Mouse (Mus musculus) spleen, adult 12 weeks (tissue): ENCODE measurements around the gene Cox10.

Experiments
- DNase-seq: peaks from one replicate; pipeline ENCODE4 v3.0.0; 2022; ENCODE audit warnings: low spot score

Gene Cox10

DNA sequence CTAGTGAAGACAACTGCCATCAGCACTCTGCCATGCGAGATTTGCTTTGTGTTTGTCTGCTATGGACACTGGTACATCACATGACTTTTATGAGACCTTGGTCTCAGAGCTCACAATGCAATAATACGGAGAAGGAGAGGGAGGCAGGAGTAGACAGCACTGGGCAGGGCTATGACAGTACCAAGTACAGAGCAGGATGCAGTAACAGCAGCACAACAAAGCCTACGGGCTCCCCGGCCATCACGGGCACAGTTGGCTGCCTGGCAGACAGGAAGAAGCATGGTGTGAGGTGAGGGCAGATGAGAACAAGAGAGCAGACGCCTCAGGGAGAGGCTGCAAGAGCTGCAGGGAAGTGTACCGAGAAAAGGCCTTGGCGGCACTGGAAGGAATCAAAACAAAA lies 87.3 kb downstream of the Cox10 start:
- no peak for DNase-seq

DNA sequence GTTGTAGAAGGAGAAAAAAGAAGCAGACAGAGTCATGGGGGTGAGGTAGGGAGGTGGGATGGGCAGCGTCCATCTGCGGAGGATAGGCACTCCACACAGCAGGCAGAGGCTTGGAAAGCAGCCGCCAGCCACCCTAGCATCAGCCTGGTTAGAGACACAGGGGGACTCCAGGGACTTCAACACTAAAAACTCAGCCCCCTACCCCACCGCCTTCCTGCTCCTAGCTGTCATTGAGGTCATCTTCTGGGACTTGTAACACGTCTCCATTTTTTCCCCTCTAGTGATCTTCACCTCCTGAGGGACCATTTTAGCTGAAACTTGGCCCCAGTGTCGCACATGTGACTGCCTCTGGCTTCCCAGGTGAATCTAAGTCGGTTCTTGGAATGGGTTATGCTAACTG lies 88.5 kb downstream of the Cox10 start:
- DNase-seq = no peak

DNA sequence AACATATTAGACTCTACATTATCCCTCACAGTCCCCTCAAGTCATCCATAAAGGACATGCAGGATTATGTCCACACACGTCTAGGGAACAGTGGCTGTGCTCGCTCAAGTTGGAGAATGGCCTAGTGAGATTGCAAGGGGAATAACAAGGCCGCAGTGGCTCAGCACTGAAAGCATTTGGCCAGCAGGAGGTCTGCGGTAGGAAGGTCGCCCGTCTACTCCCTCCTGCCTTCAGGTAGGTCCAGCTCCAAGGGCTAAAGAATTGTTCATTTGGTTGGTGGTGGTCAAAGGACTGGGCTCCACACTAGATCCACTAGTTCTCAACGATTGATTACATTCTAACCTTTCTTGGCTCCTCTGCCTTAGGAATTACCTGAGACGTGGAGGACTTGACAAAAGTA lies 89.0 kb downstream of the Cox10 start:
- no peak for DNase-seq

DNA sequence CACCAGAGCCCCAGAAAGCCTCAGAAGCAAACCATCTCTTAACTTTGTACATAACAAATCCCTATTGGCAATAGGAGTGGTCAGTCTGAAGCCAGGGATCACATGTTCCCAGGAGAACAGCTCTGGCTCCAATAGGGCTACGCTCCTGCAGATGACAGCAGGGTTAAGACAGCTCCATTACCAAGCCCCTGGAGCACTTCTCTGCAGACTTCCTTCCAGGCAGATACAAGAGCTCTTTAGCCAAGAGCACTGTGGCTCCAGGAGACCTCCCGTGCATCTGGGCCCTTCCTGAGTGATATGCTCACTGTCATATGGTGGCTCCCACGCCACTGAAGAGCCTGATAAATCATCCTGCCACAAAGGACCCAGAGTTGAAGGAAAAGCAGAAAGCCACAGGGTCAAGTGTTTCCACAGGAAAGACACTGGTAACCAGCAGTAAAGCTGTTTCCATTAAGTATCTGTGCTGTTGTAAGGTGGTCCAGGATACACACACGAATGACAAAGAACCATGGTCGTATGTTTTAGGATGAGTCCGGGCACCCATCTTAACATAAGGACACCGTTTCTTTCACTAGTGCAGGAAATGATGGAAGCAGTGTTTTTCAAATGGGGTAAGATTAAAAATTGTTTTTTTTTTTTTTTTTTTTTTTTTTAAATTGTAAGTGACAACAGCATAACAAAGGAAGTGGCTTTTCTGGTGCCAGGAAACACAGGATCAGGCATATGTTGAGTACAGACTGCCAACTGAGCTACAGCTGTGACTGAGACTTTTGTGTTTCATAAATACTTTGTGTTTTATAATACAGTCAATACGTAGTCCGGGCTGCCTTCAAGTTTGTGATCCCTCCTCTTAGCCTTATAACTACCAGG lies 90.0 kb downstream of the Cox10 start:
- no peak for DNase-seq

DNA sequence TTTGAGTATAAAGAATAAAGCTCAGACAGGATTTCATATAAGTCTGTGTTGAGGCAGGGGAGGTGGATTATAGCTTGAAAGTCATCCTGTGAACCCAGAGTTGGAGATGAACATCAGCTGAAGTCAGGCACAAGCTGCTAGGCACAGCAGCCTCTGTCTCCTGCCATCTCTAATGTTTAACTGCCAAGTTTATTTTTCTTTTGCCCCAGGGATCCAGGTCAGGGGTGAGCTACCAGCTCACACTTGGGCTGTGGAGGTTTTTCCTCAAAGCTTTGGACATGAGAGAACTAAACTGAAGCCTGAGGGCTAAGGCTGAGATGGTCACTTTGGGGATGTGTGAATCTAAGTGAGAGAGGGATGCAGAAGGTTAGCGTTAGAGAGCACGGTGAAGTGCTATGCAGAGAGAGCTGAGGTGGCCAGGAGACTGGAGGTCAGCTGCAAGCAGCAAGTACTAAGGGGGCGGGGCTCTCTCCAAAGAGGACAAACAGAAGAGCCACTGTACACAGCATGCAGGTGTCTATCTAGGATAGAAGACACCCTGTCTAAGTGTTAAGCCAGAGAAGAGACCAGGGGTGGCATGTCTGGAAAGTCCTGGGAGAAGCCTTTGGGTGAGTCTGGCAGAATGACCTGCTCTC lies 91.1 kb downstream of the Cox10 start:
- no peak for DNase-seq

DNA sequence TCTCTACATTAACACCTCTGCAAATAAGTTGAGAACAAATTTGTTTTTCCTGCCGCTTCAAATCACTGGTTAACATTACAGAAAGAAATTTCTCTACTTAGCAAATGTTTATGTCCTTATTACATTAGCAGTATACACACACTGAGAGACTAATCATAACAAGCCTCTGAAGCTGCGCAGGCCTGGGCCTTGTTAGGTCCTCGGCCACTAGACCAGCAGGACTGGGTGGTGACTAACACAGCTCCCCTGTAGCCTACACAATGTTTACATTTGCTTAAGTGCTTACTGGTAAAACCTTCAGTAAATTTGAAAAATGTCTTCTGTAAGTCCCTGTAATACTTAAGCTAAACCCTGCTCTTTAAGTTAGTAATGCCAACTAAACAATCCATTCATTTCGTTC lies 92.6 kb downstream of the Cox10 start:
- DNase-seq = no peak

DNA sequence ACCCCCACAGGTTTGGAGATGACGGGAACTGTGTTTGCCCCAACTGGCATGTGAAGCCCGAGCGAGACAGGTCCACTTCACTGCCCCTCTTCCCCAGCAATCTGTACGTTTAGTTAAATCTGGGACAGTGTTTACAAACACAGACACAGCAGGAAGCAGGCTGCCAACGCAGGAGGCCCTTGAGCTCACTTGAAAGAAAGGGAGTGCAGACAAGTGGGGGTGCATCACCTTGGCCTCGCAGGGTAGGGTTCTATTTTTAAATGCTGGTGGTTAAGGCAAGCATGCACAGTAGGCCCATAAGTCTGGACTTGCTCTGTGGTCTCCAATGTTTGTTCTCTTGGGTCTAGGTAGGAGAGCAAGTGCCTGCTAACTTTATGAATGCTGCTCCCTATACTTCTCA lies 93.8 kb downstream of the Cox10 start:
- no peak for DNase-seq

DNA sequence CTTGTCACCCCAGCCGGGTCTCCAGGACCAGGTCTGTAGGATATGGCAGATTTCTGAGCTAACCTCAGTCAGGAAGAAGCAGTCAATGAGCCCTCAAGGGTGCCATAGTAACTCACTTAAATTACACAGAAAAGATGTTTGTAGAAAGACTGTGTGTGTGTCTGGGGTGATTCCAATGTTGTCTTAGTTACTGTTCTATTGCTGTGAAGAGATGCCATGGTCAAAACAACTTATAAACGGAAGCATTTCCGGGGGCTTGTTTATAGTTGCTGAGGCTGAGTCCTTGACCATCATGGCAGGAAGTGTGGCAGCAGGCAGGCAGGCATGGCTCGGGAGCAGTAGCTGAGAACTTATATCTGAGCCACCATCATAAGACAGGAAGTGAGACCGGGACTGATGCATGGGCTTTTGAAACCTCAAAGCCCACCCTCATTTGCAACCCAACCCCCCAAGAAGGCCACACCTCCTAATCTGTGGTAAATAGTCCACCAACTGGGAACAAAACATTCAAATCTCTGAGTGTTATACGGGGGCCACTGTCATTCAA lies 94.6 kb downstream of the Cox10 start:
- no peak for DNase-seq

DNA sequence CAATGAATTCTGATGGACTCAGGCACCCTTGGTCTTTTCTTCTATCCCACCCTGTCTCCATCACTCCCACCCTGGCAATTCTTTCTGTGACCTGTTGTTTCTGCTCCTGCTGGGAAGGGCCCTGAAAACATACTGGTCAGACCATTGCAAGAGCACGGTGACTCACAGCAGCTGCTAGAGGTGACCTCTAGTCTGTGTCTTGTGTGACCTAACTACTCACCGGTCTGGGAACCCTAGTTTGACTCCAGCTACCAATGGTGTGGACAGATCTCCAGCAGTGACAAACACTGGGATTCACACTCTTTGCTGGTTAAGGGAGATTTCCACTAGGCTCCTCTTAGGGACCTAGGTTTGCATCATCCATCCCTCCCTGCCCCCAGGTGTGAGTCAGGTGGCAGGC lies 101.5 kb downstream of the Cox10 start:
- DNase-seq = no peak

DNA sequence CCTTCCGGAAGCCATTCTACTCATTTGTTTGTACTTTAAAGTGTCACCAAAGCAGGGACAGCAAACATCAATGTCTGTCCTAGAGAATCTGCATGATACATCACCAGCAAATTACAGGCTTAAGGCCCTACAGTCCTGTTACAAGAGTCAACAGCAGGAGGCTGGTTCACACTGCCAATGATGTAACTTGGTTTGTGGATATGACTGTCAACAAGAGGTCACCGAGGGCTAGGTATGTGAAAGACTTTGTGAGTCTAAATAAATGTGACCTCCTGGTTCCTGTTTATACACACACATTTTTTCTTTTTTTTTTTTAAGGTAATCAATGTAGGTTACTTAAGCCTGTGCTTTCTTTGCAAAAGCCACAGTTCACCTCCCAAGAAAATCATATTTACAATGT lies 102.5 kb downstream of the Cox10 start:
- DNase-seq = no peak

DNA sequence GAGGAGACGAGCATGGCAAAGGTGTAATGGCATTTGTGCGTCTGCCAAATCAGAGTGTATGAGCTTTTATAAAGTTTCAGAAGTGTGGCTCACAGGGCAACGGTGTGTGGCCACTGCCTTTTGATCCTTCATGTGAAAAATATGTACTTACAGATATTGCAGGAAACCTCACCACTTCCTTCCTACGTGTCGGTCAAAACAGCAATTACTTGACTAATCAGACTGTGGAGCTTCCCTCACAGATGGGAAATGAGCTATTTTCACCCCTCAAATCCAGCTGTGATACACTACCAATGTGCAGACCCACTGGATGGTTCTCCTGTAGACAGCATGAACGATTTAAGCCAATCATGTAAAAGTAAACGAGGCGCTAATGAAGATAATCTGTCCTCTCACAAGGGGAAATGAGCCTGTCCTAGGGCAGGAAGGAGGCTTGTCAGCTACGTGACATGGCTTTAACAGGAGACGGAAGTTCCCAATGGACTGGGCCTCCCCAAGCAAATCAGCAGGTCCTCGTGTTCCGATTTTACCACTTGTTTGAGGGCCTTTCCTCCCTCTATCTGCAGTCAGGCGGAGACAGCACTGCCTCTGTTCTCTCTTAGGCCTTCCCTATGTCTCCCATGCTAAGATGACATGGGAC lies 103.9 kb downstream of the Cox10 start:
- DNase-seq = no peak

DNA sequence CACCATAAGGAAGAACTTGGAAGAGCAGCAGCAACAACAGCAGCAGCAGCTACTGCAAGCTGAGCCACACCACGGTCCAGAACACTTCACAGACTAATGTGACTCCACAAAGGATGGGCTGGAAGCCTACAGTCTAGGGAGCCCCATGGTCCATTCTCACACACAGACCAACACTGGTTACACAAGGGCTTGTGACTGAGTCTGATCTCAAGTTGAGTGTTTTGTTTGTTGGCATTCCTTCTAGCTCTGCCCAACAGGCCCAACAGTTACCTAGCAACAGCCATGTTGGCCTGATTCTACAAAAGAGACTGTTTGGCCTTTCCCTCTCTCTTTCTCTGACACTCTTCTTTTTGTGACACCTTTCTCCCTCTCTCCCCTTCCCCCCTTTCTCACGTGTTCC lies 105.3 kb downstream of the Cox10 start:
- no peak for DNase-seq

DNA sequence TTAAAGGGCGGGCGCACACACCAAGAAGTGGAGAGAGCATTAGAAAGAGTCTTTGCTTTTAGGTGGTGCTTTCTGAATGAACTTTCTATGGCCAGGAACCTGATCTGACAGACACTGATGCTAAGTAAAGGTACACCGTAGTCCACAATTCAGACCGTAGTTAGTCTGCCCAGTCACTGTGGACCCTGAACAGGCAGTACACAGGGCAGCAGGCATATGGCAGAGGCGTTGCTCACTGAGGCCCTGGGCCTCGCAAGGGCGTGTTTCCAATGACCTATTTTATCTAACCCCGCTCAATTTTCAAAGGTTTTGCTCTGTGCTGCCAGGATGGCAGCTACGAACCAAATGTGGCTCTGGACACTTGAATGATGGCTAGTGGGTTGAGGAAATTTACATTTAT lies 107.8 kb downstream of the Cox10 start:
- no peak for DNase-seq

DNA sequence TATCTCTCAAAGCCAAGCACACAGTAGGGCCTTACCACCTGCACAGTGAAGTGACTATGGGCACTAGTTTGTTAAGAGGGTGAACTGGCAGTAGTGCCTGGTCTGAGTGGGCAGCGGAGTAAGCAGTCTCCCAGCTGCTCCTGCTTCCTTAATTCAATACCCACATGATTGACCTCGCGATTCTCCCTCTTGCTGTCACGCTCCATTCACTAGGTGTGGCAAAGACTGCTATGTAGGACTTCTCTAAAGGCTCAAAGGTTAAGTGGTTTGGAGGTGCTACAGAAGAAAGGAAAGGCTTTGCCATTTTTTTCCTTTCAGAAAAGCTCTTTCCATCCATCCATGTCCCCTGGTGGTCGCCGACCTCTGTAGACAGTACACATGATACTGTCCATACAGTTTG lies 108.5 kb downstream of the Cox10 start:
- DNase-seq = no peak

DNA sequence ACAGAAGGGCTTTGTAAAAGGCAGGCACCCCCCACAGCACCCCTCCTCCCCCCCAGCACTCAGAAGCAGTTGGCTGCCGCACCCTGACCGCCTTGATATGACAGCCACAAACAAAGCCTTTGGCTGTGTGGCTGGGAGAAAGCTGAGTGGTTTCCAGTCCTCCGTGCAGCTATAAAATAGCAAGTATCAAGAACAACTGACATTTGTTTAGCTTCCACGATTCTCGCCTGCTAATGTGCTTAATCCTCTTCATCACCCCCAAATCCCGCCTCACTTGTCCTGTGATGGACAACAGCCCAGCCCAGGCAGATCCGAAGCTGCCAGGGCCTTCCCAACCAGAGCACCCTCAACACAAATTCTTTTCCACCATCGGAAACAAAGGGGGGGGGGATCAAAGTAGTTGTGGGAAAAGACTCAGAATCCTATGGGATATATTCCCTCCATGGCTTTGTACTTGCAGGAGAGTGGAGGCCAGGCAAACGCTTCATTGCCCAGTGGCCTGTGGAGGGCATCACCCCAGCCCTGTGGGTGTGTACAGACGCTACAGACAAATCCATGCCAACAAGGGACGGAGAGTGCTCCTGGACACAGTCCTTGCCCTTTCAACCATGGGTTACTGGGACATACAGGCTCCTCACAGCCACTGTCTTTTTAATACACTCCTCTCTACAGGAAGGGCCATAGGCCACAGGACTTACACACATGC lies 109.9 kb downstream of the Cox10 start:
- DNase-seq = no peak

DNA sequence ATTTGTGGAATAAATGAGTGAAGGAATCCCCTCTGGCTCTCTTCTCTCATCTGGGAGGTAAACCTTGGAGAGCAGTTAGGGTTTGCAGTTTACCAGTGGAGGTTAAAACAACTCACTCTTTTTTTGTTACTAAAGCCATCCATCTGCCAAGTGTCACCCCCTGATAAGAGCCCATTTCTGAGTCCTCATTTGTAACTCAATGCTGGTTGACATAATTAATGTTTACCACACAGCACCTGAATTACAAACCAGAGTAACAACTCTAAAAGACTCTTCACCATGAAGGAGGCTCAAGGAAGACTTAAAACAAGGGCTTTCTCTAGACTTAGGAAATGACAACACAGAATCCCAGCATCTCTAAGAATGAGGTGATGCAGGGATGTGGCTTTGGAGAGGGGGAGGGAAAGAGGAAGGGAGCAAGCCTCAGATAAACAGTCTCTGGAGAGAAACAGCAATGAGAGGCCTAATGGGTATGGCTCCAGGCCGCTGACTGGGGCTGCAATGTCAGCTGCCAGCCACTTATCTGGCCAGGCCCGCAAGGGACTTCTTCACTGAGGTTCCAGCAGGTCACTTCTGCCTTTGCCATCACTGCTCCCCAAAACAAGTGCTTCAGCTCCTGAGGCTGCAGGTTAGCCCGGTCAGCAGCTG lies 110.8 kb downstream of the Cox10 start:
- no peak for DNase-seq

DNA sequence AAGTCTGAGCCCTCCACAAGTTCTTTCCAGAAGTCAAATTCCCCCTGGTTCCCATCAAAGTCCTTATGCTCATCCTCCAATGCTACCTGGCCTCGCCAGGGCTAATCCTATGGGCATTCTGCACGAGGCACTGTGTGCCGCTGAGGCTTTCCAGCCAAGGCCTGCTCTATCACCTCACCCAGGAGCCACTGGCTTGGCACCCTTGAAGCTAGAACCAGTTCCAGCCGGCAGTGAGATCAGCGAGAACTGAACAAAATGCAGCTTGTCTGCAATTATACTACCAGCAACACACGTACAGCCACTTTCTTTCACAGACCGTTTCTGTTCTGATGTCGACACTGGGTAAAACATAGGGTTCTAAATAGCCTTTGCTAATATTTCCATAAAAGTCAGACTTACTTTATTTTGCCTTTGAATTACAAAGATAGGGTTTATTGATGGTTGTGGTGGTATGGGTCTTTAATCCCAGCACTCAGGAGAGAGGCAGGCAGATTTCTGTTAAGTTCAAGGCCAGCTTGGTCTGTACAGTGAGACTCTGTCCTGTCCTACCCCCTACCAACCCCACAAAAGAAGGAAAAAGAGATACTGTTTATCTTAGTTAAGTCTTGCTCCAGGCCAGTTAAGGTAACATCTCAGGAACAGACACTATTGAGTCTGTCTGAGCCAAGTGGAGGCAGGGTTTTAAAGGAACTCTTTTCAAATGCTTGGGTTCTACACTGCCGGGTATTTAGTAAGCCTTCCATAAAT lies 111.5 kb downstream of the Cox10 start:
- no peak for DNase-seq

DNA sequence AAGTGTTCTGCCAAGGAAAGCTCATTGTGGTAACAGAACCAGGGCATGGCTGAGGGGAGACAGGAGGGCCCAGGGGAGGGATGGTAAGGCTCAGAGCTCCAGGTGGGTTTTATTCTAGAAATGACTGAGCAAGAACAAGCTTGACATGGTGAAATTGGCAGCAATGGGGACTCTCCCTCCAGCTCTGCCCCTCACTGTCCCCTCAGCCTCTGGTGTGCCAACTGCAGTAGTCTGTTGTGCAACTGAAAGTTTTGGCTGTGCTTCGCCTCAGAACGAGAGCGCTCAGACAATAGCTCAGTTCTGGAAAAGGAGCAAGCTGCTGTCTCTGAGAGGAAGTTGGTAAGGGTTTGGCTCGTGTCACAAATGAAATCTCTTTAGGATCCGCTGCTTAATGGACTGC lies 113.8 kb downstream of the Cox10 start:
- DNase-seq = no peak

DNA sequence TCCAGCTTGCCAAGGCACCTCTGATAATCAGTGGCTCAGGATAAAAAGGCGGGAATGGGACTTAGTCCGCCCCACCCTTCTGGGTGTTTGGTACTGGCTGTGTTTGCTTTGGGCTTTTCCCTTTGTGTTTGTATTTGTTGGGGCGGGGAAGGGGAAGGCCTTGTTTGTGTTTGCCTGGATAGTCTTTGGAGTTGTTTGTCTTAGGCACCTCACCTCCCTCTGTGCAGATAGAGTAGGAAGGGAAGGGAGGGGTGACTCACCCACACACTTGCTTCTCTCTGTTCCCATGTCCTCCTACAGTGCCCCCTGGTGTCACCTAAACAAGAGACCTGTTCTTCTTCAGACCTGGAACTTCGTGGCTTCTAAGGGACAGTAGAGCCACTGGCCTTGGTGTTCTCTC lies 122.1 kb downstream of the Cox10 start:
- DNase-seq = no peak

DNA sequence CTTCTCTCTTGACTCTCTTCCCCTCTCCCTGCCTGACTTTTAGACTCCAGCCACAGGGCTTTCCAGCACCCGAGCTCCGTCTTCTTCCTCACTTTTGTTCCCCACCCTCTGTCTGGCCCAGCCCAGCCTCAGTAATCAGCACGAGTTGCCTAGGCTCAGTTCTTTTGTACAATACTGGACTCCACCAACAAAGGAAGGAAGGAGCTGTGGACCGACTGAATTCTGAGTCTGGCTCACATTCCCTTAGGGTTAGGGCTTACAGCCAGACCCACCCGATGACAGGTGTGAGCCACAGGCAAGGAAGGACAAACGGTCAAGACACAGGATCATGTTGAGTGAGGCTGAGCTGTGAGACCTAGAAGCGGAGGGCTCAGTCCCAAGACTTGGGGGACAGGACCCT lies 122.5 kb downstream of the Cox10 start:
- no peak for DNase-seq

DNA sequence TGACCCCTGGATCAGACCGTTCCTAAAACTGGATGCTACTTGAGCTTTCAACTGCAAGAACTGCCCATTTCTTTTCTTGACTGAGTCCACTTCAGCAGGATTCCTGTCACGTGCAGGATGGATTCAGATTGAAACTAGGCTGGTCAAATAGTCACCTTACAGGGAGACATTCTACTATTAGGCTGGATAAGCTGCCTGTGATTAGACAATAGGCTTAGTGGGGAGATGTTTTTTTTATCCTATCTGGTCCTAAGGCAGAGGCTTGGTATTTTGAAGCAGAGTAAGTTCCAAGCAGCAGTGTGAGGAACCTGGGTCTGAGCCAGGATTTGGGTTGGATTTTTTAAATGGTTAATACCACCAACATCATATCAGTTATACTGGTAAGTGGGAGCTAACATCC lies 125.4 kb downstream of the Cox10 start:
- no peak for DNase-seq
